Mouse (Mus musculus) limb, embryonic 14.5 days (tissue): ENCODE results near the gene Rad51b. TPM values are rescaled to one million over a fixed set of nuclear protein-coding genes. Genes with fewer than 3 reads are reported as not detected.

Experiments
- ATAC-seq: fragments of 200-750 bp; cut with Nextera tagmentation; 2 replicates; pipeline ENCODE4 v1.8.0; 2017; ENCODE audit warnings: low read depth, moderate number of reproducible peaks, moderate TSS enrichment; ENCODE audit not compliant: low FRiP score
- DNase-seq: peaks from one replicate; pipeline ENCODE4 v3.0.0-alpha.2; 2015; ENCODE audit warnings: low spot score
- H3K27ac ChIP-seq: fragments of 300-500 bp; sonication (generic); replicated peaks from 2 replicates; pipeline ENCODE4 v1.5.1; 2014; ENCODE audit warnings: low read depth, mild to moderate bottlenecking, low read length, moderate library complexity, mixed read lengths
- H3K27me3 ChIP-seq: fragments of 300-500 bp; sonication (generic); 2 replicates; pipeline ENCODE4 v1.6.1; 2014; ENCODE audit warnings: low read length, mixed read lengths; ENCODE audit not compliant: control insufficient read depth, insufficient read depth
- H3K36me3 ChIP-seq: fragments of 300-500 bp; sonication (generic); 2 replicates; pipeline ENCODE4 v1.6.1; 2014; ENCODE audit warnings: mild to moderate bottlenecking, low read length, moderate library complexity, mixed read lengths; ENCODE audit not compliant: control insufficient read depth, insufficient read depth
- H3K4me1 ChIP-seq: fragments of 300-500 bp; sonication (generic); 2 replicates; pipeline ENCODE4 v1.6.1; 2014; ENCODE audit warnings: antibody characterized with exemption, low read length, mixed read lengths; ENCODE audit not compliant: control insufficient read depth, insufficient read depth
- H3K4me2 ChIP-seq: fragments of 300-500 bp; sonication (generic); replicated peaks from 2 replicates; pipeline ENCODE4 v1.6.1; 2014; ENCODE audit warnings: low read depth, mild to moderate bottlenecking, low read length, moderate library complexity; ENCODE audit not compliant: severe bottlenecking
- H3K4me3 ChIP-seq: fragments of 300-500 bp; sonication (generic); replicated peaks from 2 replicates; pipeline ENCODE4 v1.5.1; 2014; ENCODE audit warnings: low read length
- H3K9ac ChIP-seq: fragments of 300-500 bp; sonication (generic); 2 replicates; pipeline ENCODE4 v1.6.1; 2014; ENCODE audit warnings: mild to moderate bottlenecking, low read depth, low read length, moderate library complexity; ENCODE audit not compliant: severe bottlenecking
- H3K9me3 ChIP-seq: fragments of 300-500 bp; sonication (generic); 2 replicates; pipeline ENCODE4 v1.6.1; 2016; ENCODE audit warnings: low read length; ENCODE audit not compliant: control insufficient read depth
- POLR2A ChIP-seq: fragments of 200-500 bp; IDR thresholded peaks from 2 replicates; pipeline ENCODE4 v1.8.0; 2012; ENCODE audit warnings: inconsistent platforms, mild to moderate bottlenecking, moderate library complexity, borderline replicate concordance; ENCODE audit not compliant: insufficient read depth, insufficient read length; ENCODE audit errors: extremely low read depth
- WGBS: fragments of 180-500 bp; shearing (Covaris S2); extraction: QIAGEN DNeasy Blood & Tissue Kit; methylation state at CpG from one replicate; pipeline ENCODE4 v1.1.7; 2014; 5-methylcytosine and 5-hydroxymethylcytosine counted together
- polyA plus RNA-seq, 2 experiments: library from polyadenylated mRNA; depleted of rRNA in 1 of 2; stranded (reverse) in 1 of 2; unstranded in 1 of 2; fragments of >200 nt; fragmentation: Nextera tagmentation in 1 of 2; extraction: Ambion mirVana in 1 of 2; gene quantifications; 2 replicates each; pipeline versions ENCODE4 v1.2.1 to v1.2.3; 2012 to 2014

Rad51b gene
- polyA plus RNA-seq, 2 experiments, result 3.2 to 5.7 TPM

GRCm38 (mm10) chr12:79524941-79525871, 228.1 kb downstream of the Rad51b start:
- WGBS, result 68% methylated on average over 14 of the region's 14 CpGs
- Histone ChIP-seq H3K9me3 (no peaks in the 10 kb centered on the region), H3K36me3 (no peaks in the 10 kb centered on the region), H3K4me3 (no peak overlapping the region), H3K4me2 (no peak overlapping the region), H3K4me1 (peaks cover 11% of the 10 kb centered on the region; the same call in 1 of the 2 replicates), H3K27ac (no peak overlapping the region), H3K9ac (no peak overlapping the region), H3K27me3 (no peaks in the 10 kb centered on the region)
- no peak for TF ChIP-seq POLR2A
- no peak for DNase-seq
- no peak for ATAC-seq

- ATAC-seq (no peak), DNase-seq (no peak)
- Histone ChIP-seq H3K4me1 (peaks cover 12% of the 10 kb centered on the region), H3K27me3 (no peaks in the 10 kb centered on the region), H3K4me3 (no peak overlapping the region), H3K9me3 (no peaks in the 10 kb centered on the region), H3K27ac (no peak overlapping the region), H3K9ac (no peak overlapping the region), H3K4me2 (no peak overlapping the region), H3K36me3 (no peaks in the 10 kb centered on the region)
- 78% methylated on average over 8 of the region's 8 CpGs for WGBS
- TF ChIP-seq POLR2A, result no peak
Observed at GRCm38 (mm10) chr12:79525872-79526271, 228.8 kb downstream of the Rad51b start.

- WGBS, result 59% methylated on average over 3 of the region's 3 CpGs
- no peak overlapping the region for H3K4me2 ChIP-seq
- H3K9me3 ChIP-seq, result no peaks in the 10 kb centered on the region
- no peak overlapping the region for H3K27ac ChIP-seq
- H3K27me3 ChIP-seq, result no peaks in the 10 kb centered on the region
- no peak overlapping the region for H3K4me3 ChIP-seq
- no peak overlapping the region for H3K9ac ChIP-seq
- TF ChIP-seq POLR2A, result no peak
- no peaks in the 10 kb centered on the region for H3K36me3 ChIP-seq
- DNase-seq, result no peak
- no peak for ATAC-seq
- peaks cover 25% of the 10 kb centered on the region for H3K4me1 ChIP-seq
Observed at GRCm38 (mm10) chr12:79527222-79527621, 230.1 kb downstream of the Rad51b start.

GRCm38 (mm10) chr12:79530275-79530902, 233.3 kb downstream of the Rad51b start:
- DNase-seq (no peak), ATAC-seq (no peak)
- no peak overlapping the region for H3K4me3 ChIP-seq
- TF ChIP-seq POLR2A, result no peak
- no peak overlapping the region for H3K9ac ChIP-seq
- no peaks in the 10 kb centered on the region for H3K27me3 ChIP-seq
- WGBS, result 48% methylated on average over 10 of the region's 10 CpGs
- H3K4me1 ChIP-seq, result peaks cover 27% of the 10 kb centered on the region
- H3K36me3 ChIP-seq, result no peaks in the 10 kb centered on the region
- H3K4me2 ChIP-seq, result no peak overlapping the region
- no peaks in the 10 kb centered on the region for H3K9me3 ChIP-seq
- H3K27ac ChIP-seq, result no peak overlapping the region
